Mouse (Mus musculus): ENCODE data around the gene Sec24d. TPM values are rescaled to one million over a fixed set of nuclear protein-coding genes. Genes with fewer than 3 reads are reported as not detected.

Sec24d gene
- polyA plus RNA-seq, 1 experiment from 2014 or later = 16.2 TPM

Other genes with a start within 250 kb of the Sec24d start
- gene Myoz2, start 232.4 kb upstream of the Sec24d start, polyA plus RNA-seq (2015; fragmentation: Nextera tagmentation; extraction: Ambion mirVana) = not detected in 2 replicates
- gene Synpo2, start 31.3 kb upstream of the Sec24d start, polyA plus RNA-seq (2015; fragmentation: Nextera tagmentation; extraction: Ambion mirVana) = 2.3 and 3.2 TPM in 2 replicates
- 24.1 and 25.5 TPM in 2 replicates for gene Mettl14, start 118.7 kb downstream of the Sec24d start, polyA plus RNA-seq (2015; fragmentation: Nextera tagmentation; extraction: Ambion mirVana)
- 11.5 and 13.8 TPM in 2 replicates for gene Prss12, start 179.5 kb downstream of the Sec24d start, polyA plus RNA-seq (2015; fragmentation: Nextera tagmentation; extraction: Ambion mirVana)

Data from midbrain, embryonic 16.5 days (tissue).